Mouse (Mus musculus): ENCODE results near the gene 4930590J08Rik.
"Not testable (repeated sequence)": the region's sequence is repeated elsewhere in the genome, so short reads cannot be mapped to it uniquely, and the experiment has no call there.

4930590J08Rik gene

GRCm38 (mm10) chr6:91902509-91902908 is at the start of gene 4930590J08Rik:
4930590J08Rik (plus strand) TSS chr6:91902809.
- DNase-seq (ENCODE audit: low spot score in 2 of 2) = not testable (repeated sequence)

- DNase-seq (ENCODE audit: low spot score in 2 of 2) = no peak
These were observed 44.3 kb upstream of the 4930590J08Rik start for GRCm38 (mm10) chr6:91858339-91858738.

- no peak for DNase-seq (ENCODE audit: low spot score in 2 of 2)
These were observed 39.8 kb upstream of the 4930590J08Rik start for GRCm38 (mm10) chr6:91862848-91863247.

GRCm38 (mm10) chr6:91864595-91864994 is 38.0 kb upstream of the 4930590J08Rik start:
- DNase-seq (ENCODE audit: low spot score in 2 of 2) = no peak

- DNase-seq (ENCODE audit: low spot score in 2 of 2) = peak in 1 of 2 experiments; percentile 39
These were observed 37.0 kb upstream of the 4930590J08Rik start for GRCm38 (mm10) chr6:91865601-91866000.

- DNase-seq (ENCODE audit: low spot score in 2 of 2) = no peak
These were observed 34.5 kb upstream of the 4930590J08Rik start for GRCm38 (mm10) chr6:91868091-91868490.

- no peak for DNase-seq (ENCODE audit: low spot score in 2 of 2)
These were observed 29.8 kb upstream of the 4930590J08Rik start for GRCm38 (mm10) chr6:91872781-91873180.

GRCm38 (mm10) chr6:91877885-91878651 is 24.5 kb upstream of the 4930590J08Rik start, which contains the start of gene Ccdc174:
Ccdc174 (plus strand) TSS chr6:91878053.
- DNase-seq (ENCODE audit: low spot score in 2 of 2) = peak; percentile 96 to 97

- no peak for DNase-seq (ENCODE audit: low spot score in 2 of 2)
These were observed 18.8 kb upstream of the 4930590J08Rik start for GRCm38 (mm10) chr6:91883859-91884258.

GRCm38 (mm10) chr6:91889255-91889906 is 13.2 kb upstream of the 4930590J08Rik start:
- DNase-seq (ENCODE audit: low spot score in 2 of 2) = no peak

- DNase-seq (ENCODE audit: low spot score in 2 of 2) = no peak
These were observed 12.0 kb upstream of the 4930590J08Rik start for GRCm38 (mm10) chr6:91890615-91891014.

- no peak for DNase-seq (ENCODE audit: low spot score in 2 of 2)
These were observed 10.8 kb upstream of the 4930590J08Rik start for GRCm38 (mm10) chr6:91891776-91892175.

- no peak for DNase-seq (ENCODE audit: low spot score in 2 of 2)
These were observed 5.8 kb upstream of the 4930590J08Rik start for GRCm38 (mm10) chr6:91896783-91897182.

GRCm38 (mm10) chr6:91901505-91901904 is 1.1 kb upstream of the 4930590J08Rik start:
- peak; percentile 80 to 89 for DNase-seq (ENCODE audit: low spot score in 2 of 2)

- no peak for DNase-seq (ENCODE audit: low spot score in 2 of 2)
These were observed 11.4 kb downstream of the 4930590J08Rik start for GRCm38 (mm10) chr6:91914011-91914410.

GRCm38 (mm10) chr6:91917286-91917685 is 14.7 kb downstream of the 4930590J08Rik start:
- DNase-seq (ENCODE audit: low spot score in 2 of 2) = peak; percentile 45 to 71

GRCm38 (mm10) chr6:91917716-91918115 is 15.1 kb downstream of the 4930590J08Rik start:
- DNase-seq (ENCODE audit: low spot score in 2 of 2) = no peak

GRCm38 (mm10) chr6:91931231-91931630 is 28.6 kb downstream of the 4930590J08Rik start:
- DNase-seq (ENCODE audit: low spot score in 2 of 2) = no peak

GRCm38 (mm10) chr6:91938491-91938890 is 35.9 kb downstream of the 4930590J08Rik start:
- DNase-seq (ENCODE audit: low spot score in 2 of 2) = no peak

GRCm38 (mm10) chr6:91948426-91948825 is 45.8 kb downstream of the 4930590J08Rik start:
- no peak for DNase-seq (ENCODE audit: low spot score in 2 of 2)

GRCm38 (mm10) chr6:91958015-91958414 is 55.4 kb downstream of the 4930590J08Rik start:
- DNase-seq (ENCODE audit: low spot score in 2 of 2) = not testable (repeated sequence)

GRCm38 (mm10) chr6:91960028-91960811 is 57.6 kb downstream of the 4930590J08Rik start:
- no peak for DNase-seq (ENCODE audit: low spot score in 2 of 2)
